Mouse (Mus musculus): Measurements from ENCODE around the gene Gstm4. TPM values are rescaled to one million over a fixed set of nuclear protein-coding genes. Genes with fewer than 3 reads are reported as not detected.

Gstm4 gene
- polyA plus RNA-seq, 1 experiment from 2014 or later = 47.9 TPM

Other genes starting within 250 kb of the Gstm4 start
- gene Eps8l3, start 167.7 kb downstream of the Gstm4 start, polyA plus RNA-seq (2015; fragmentation: Nextera tagmentation; extraction: Ambion mirVana) = 274 and 322 TPM in 2 replicates
- 168 and 171 TPM in 2 replicates for gene Gstm5, start 149.1 kb downstream of the Gstm4 start, polyA plus RNA-seq (2015; fragmentation: Nextera tagmentation; extraction: Ambion mirVana)
- gene Gstm7, start 113.1 kb downstream of the Gstm4 start, polyA plus RNA-seq (2015; fragmentation: Nextera tagmentation; extraction: Ambion mirVana) = 32.2 and 32.7 TPM in 2 replicates
- 17.9 and 22.0 TPM in 2 replicates for gene Gstm6, start 101.1 kb downstream of the Gstm4 start, polyA plus RNA-seq (2015; fragmentation: Nextera tagmentation; extraction: Ambion mirVana)
- 160 and 183 TPM in 2 replicates for gene Gstm3, start 75.6 kb downstream of the Gstm4 start, polyA plus RNA-seq (2015; fragmentation: Nextera tagmentation; extraction: Ambion mirVana)
- gene Gstm2, start 58.4 kb downstream of the Gstm4 start, polyA plus RNA-seq (2015; fragmentation: Nextera tagmentation; extraction: Ambion mirVana) = 207 and 212 TPM in 2 replicates
- 327 and 376 TPM in 2 replicates for gene Gstm1, start 26.9 kb downstream of the Gstm4 start, polyA plus RNA-seq (2015; fragmentation: Nextera tagmentation; extraction: Ambion mirVana)
- 46.9 and 48.9 TPM in 2 replicates for gene Ampd2, start 41.8 kb upstream of the Gstm4 start, polyA plus RNA-seq (2015; fragmentation: Nextera tagmentation; extraction: Ambion mirVana)
- 1.9 and 2.7 TPM in 2 replicates for gene Gnat2, start 47.9 kb upstream of the Gstm4 start, polyA plus RNA-seq (2015; fragmentation: Nextera tagmentation; extraction: Ambion mirVana)
- 168 and 170 TPM in 2 replicates for gene Gnai3, start 101.3 kb upstream of the Gstm4 start, polyA plus RNA-seq (2015; fragmentation: Nextera tagmentation; extraction: Ambion mirVana)
- gene Gpr61, start 110.0 kb upstream of the Gstm4 start, polyA plus RNA-seq (2015; fragmentation: Nextera tagmentation; extraction: Ambion mirVana) = 0.11 and 0.13 TPM in 2 replicates
- gene Amigo1, start 141.4 kb upstream of the Gstm4 start, polyA plus RNA-seq (2015; fragmentation: Nextera tagmentation; extraction: Ambion mirVana) = 2.2 and 2.5 TPM in 2 replicates
- 4.2 and 4.7 TPM in 2 replicates for gene Cyb561d1, start 156.3 kb upstream of the Gstm4 start, polyA plus RNA-seq (2015; fragmentation: Nextera tagmentation; extraction: Ambion mirVana)
- 9.7 and 10.5 TPM in 2 replicates for gene Atxn7l2, start 166.0 kb upstream of the Gstm4 start, polyA plus RNA-seq (2015; fragmentation: Nextera tagmentation; extraction: Ambion mirVana)
- 0.24 and 0.28 TPM in 2 replicates for gene Sypl2, start 181.8 kb upstream of the Gstm4 start, polyA plus RNA-seq (2015; fragmentation: Nextera tagmentation; extraction: Ambion mirVana)
- gene Psma5, start 212.0 kb upstream of the Gstm4 start, polyA plus RNA-seq (2015; fragmentation: Nextera tagmentation; extraction: Ambion mirVana) = 249 and 278 TPM in 2 replicates
- 3.7 and 4.3 TPM in 2 replicates for gene Sort1, start 239.2 kb upstream of the Gstm4 start, polyA plus RNA-seq (2015; fragmentation: Nextera tagmentation; extraction: Ambion mirVana)